Mouse (Mus musculus) kidney, postnatal 0 days (tissue): ENCODE data around the gene Cdkn2aip. TPM values are rescaled to one million over a fixed set of nuclear protein-coding genes. Genes with fewer than 3 reads are reported as not detected.

Source experiments
- ATAC-seq: fragments of 200-750 bp; cut with Nextera tagmentation; replicated peaks from 2 replicates; pipeline ENCODE4 v1.8.0; 2017; ENCODE audit warnings: low read depth, moderate number of reproducible peaks, moderate TSS enrichment, moderate library complexity; ENCODE audit not compliant: low FRiP score
- DNase-seq: peaks from one replicate; pipeline ENCODE4 v3.0.0-alpha.2; 2016; ENCODE audit warnings: low spot score
- H3K27ac ChIP-seq: fragments of 300-500 bp; sonication (generic); 2 replicates; pipeline ENCODE4 v1.5.1; 2014; ENCODE audit warnings: mild to moderate bottlenecking
- H3K27me3 ChIP-seq: fragments of 300-500 bp; sonication (generic); 2 replicates; pipeline ENCODE4 v1.6.1; 2014; ENCODE audit warnings: low read length, mixed read lengths; ENCODE audit not compliant: insufficient read depth
- H3K36me3 ChIP-seq: fragments of 300-500 bp; sonication (generic); 2 replicates; pipeline ENCODE4 v1.6.1; 2014; ENCODE audit warnings: low read length, mixed read lengths; ENCODE audit not compliant: insufficient read depth
- H3K4me1 ChIP-seq: fragments of 300-500 bp; sonication (generic); replicated peaks from 2 replicates; pipeline ENCODE4 v1.6.1; 2014; ENCODE audit warnings: antibody characterized with exemption, low read length, mixed read lengths; ENCODE audit not compliant: insufficient read depth
- H3K4me2 ChIP-seq: fragments of 300-500 bp; sonication (generic); 2 replicates; pipeline ENCODE4 v1.6.1; 2014; ENCODE audit warnings: mild to moderate bottlenecking, low read length, moderate library complexity, mixed read lengths
- H3K4me3 ChIP-seq: fragments of 300-500 bp; sonication (generic); replicated peaks from 2 replicates; pipeline ENCODE4 v1.5.1; 2014; ENCODE audit warnings: low read depth, low read length
- H3K9ac ChIP-seq: fragments of 300-500 bp; sonication (generic); 2 replicates; pipeline ENCODE4 v1.6.1; 2014; ENCODE audit warnings: low read depth, low read length
- H3K9me3 ChIP-seq: fragments of 300-500 bp; sonication (generic); replicated peaks from 2 replicates; pipeline ENCODE4 v1.6.1; 2016; ENCODE audit warnings: low read length, inconsistent platforms, mixed read lengths
- CTCF ChIP-seq: IDR thresholded peaks from 2 replicates; pipeline ENCODE4 v1.5.1; 2016; ENCODE audit warnings: antibody characterized with exemption, low read depth, mild to moderate bottlenecking, moderate library complexity
- WGBS: fragments of 180-500 bp; shearing (Covaris S2); extraction: QIAGEN DNeasy Blood & Tissue Kit; methylation state at CpG from one replicate; pipeline ENCODE4 v1.1.7; 2014; 5-methylcytosine and 5-hydroxymethylcytosine counted together
- polyA plus RNA-seq: library from polyadenylated mRNA; unstranded; fragments of >200 nt; fragmentation: Nextera tagmentation; extraction: Ambion mirVana; gene quantifications from 2 replicates; pipeline ENCODE4 v1.2.1, GENCODE M21; 2015

The Cdkn2aip gene
- polyA plus RNA-seq, 1 experiment from 2014 or later, result 23.6 TPM

DNA sequence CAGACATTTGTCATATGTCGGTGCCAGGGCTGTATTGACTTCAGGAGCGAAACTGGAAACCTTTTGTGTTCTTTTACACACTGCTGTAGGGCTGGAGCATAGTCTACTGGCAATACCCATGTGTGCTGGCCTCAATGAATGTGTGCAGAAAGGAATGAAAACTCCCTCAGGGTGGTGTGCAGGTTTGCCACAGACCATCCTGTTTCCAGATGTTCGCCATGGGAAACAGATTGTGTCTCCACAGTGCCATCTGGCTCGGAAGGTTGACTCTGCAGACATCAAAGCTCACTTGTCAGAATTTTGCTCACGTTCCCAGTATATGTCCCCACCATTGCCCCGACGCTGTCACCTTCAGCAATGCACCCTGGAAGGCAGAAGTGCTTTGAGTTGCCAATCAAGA lies 23.4 kb upstream of the Cdkn2aip start:
- Histone ChIP-seq H3K9me3 (no peaks in the 10 kb centered on the region), H3K9ac (no peak overlapping the region), H3K36me3 (no peaks in the 10 kb centered on the region), H3K27me3 (no peaks in the 10 kb centered on the region), H3K4me2 (no peak overlapping the region), H3K27ac (no peak overlapping the region), H3K4me3 (no peak overlapping the region), H3K4me1 (no peaks in the 10 kb centered on the region)
- no peak for TF ChIP-seq CTCF
- DNase-seq (no peak), ATAC-seq (no peak)
- WGBS, result 47% methylated on average over 7 of the region's 7 CpGs

DNA sequence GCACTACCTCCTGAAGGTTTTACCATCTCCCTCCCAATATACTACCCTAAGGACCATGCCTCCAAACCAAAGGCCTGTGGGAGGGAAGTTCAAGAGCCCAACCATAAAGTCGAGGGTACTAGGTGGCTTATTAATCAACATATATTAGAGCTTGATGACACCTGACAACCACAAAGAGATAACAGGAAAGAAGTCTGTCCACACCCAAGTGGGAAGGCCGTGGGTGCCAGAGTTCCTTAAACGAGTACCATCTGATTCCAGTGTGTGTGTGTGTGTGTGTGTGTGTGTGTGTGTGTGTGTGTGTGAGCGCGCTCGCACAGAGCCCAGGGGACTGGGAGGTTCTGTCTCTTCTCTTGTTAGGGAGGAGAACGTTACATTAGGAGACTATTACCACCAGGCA lies 15.6 kb upstream of the Cdkn2aip start:
- TF ChIP-seq CTCF, result no peak
- 74% methylated on average over 7 of the region's 7 CpGs for WGBS
- Histone ChIP-seq H3K9me3 (no peaks in the 10 kb centered on the region), H3K36me3 (no peaks in the 10 kb centered on the region), H3K4me2 (no peak overlapping the region), H3K9ac (no peak overlapping the region), H3K27ac (no peak overlapping the region), H3K4me3 (no peak overlapping the region), H3K4me1 (no peaks in the 10 kb centered on the region), H3K27me3 (no peaks in the 10 kb centered on the region)
- ATAC-seq, result no peak
- DNase-seq, result no peak

DNA sequence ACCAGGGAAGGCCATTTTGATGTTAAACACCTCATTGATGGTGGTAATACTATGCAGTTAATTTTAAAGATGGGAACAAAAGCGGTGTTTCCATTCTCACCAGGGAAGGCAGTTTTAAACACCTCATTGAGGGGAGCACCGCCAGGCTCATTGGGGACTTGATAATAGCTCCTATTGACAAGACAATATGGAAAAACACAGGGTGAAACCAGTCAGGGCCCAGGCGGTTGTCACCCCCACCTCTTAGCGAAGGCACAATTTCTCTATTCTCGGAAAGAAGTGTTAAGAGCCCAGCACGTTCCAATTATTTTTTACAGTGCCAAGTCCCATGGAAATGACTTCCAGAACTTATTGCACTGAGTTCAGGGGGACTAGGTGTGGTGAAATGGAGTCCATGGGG lies 13.2 kb upstream of the Cdkn2aip start:
- Histone ChIP-seq H3K4me2 (no peak overlapping the region), H3K27me3 (no peaks in the 10 kb centered on the region), H3K4me3 (no peak overlapping the region), H3K36me3 (no peaks in the 10 kb centered on the region), H3K27ac (no peak overlapping the region), H3K9me3 (no peaks in the 10 kb centered on the region), H3K9ac (no peak overlapping the region), H3K4me1 (no peaks in the 10 kb centered on the region)
- 51% methylated on average over 6 of the region's 6 CpGs for WGBS
- DNase-seq (no peak), ATAC-seq (no peak)
- no peak for TF ChIP-seq CTCF

DNA sequence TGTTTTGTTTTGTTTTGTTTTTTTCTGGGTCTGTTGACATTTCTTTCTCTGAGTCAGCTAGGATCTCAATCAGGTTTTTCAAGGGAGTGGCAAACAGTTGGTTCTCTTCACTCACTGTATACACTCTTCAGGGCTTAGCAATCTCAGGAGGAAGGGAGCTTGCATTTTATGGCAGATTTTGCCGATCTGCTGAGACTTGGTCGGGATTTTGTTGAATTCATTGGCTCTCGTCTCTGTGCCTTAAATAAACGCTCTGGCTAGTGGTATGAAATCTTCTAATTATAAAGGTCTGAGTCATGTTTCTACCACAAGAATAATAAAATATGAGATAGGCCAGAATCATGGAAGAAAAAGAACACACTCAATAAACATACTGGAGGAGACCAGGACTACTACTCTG lies 7.9 kb upstream of the Cdkn2aip start:
- Histone ChIP-seq H3K4me2 (no peak overlapping the region), H3K27me3 (no peaks in the 10 kb centered on the region), H3K9ac (no peak overlapping the region), H3K4me1 (no peaks in the 10 kb centered on the region), H3K9me3 (no peaks in the 10 kb centered on the region), H3K4me3 (no peak overlapping the region), H3K27ac (no peak overlapping the region), H3K36me3 (no peaks in the 10 kb centered on the region)
- ATAC-seq, result no peak
- 51% methylated on average over 4 of the region's 4 CpGs for WGBS
- no peak for TF ChIP-seq CTCF
- no peak for DNase-seq

DNA sequence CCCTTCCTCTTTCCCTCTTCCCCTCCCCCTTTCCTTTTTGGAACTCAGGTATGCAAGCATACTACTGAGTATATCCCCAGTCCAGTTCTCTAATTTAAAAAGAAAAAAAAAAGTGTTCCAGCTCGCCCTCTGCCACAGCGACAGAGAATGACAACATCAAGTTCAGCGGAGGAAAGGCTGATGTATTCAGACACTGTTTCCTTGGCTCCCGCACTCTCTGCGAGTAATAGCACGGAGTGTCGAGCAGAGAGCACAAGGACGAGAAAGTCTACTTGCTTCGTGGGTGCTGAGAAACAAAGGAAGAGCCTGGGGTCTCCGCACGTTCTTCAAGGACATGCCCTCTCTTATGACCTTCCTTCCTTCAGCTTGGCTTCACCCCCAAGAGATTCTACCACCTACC lies 4.9 kb upstream of the Cdkn2aip start:
- peak; percentile 34 for DNase-seq
- H3K36me3 ChIP-seq, result no peaks in the 10 kb centered on the region
- H3K9ac ChIP-seq, result no peak overlapping the region
- no peak overlapping the region for H3K4me2 ChIP-seq
- H3K9me3 ChIP-seq, result no peaks in the 10 kb centered on the region
- no peak overlapping the region for H3K27ac ChIP-seq
- H3K4me3 ChIP-seq, result no peak overlapping the region
- no peak for ATAC-seq
- TF ChIP-seq CTCF, result peak; percentile 20; the same call in 1 of the 2 replicates
- 0 out of 2 replicates have a peak, but pooled peaks cover 3% of the 10 kb centered on the region for H3K4me1 ChIP-seq
- 27% methylated on average over 11 of the region's 11 CpGs for WGBS
- H3K27me3 ChIP-seq, result no peaks in the 10 kb centered on the region

DNA sequence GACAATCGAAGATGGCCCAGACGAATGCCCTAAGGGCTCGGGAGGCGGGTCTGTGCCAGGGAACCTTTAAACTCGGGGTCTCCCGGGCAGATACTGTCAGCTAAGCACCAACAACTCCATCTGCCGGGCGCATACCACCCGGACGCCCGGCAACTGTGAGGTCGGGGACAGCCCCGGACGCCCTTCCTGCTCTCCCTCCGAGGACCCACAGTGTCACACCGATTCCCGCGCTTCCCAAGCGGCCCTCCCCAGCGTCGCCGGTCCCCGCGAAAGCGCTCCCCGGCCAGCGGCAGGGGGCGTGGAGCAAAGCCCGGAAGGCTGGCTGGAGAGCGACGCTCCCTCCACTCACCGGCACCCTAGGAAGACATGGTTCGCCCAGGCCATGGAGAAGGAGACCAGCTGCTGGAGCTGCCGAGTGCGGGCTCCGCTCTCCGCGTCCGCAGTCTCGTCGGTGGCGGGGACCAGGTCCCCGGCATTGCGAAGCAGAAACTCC lies 515 bp downstream of the Cdkn2aip start:
- ATAC-seq (peak; percentile 37), DNase-seq (peak; percentile 71)
- Histone ChIP-seq H3K4me3 (peak overlapping the region; percentile 96), H3K4me1 (0 out of 2 replicates have a peak, but pooled peaks cover 3% of the 10 kb centered on the region), H3K9ac (peak overlapping the region; percentile 77), H3K36me3 (peaks cover 17% of the 10 kb centered on the region), H3K9me3 (no peaks in the 10 kb centered on the region), H3K27ac (peak overlapping the region; percentile 98), H3K4me2 (peak overlapping the region; percentile 76), H3K27me3 (no peaks in the 10 kb centered on the region)
- 0% methylated on average over 44 of the region's 44 CpGs for WGBS
- peak; percentile 49 for TF ChIP-seq CTCF

DNA sequence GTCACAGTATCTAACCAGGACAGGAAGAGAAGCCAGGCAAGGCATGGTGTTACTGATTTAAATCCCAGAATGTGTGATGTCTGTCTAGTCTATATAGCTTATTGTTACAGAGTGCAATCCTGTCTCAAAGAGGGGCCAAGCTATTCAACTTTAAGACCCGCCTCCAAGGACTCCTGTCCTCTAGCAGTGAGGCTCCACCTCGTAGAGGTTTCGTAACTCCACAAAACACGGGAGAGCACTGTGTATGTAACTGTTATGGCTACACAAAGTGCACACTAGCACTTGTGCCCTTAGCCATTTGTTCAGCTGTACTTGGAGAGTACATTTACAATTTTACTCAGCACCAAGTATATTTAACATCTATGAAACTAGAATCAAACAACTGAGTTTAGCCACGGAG lies 5.6 kb downstream of the Cdkn2aip start:
- ATAC-seq (no peak), DNase-seq (no peak)
- H3K4me1 ChIP-seq, result no peaks in the 10 kb centered on the region
- no peak overlapping the region for H3K4me2 ChIP-seq
- no peak overlapping the region for H3K4me3 ChIP-seq
- H3K9me3 ChIP-seq, result no peaks in the 10 kb centered on the region
- WGBS, result 84% methylated on average over 5 of the region's 5 CpGs
- H3K9ac ChIP-seq, result no peak overlapping the region
- peaks cover 20% of the 10 kb centered on the region for H3K36me3 ChIP-seq
- no peaks in the 10 kb centered on the region for H3K27me3 ChIP-seq
- no peak for TF ChIP-seq CTCF
- H3K27ac ChIP-seq, result no peak overlapping the region
